Mouse (Mus musculus): ENCODE measurements around the gene Fam219a. TPM values are rescaled to one million over a fixed set of nuclear protein-coding genes. Genes with fewer than 3 reads are reported as not detected.

Fam219a gene
- total and polyA plus RNA-seq, 3 experiments, result 0.44 to 2.5 (median 2.5) TPM

- no peaks in the 10 kb centered on the region for H3K9me3 ChIP-seq (replicated peaks)
- H3K4me1 ChIP-seq (ENCODE audit: insufficient read depth, low read depth, low read length), result peaks cover 50% of the 10 kb centered on the region
- TF ChIP-seq CTCF (IDR thresholded peaks at IDR 0.05; ENCODE audit: low read depth, low read length), result no peak
- TF ChIP-seq TAL1 (conservative IDR thresholded peaks at IDR 0.05; ENCODE audit: low read depth, low read length), result no peak
- TF ChIP-seq POLR2AphosphoS5 (IDR thresholded peaks at IDR 0.05; ENCODE audit: insufficient replicate concordance, low read depth, low read length), result no peak
- TF ChIP-seq GATA1 (IDR thresholded peaks at IDR 0.05; ENCODE audit: borderline replicate concordance, low read length), result no peak
- TF ChIP-seq GATA2 (IDR thresholded peaks at IDR 0.05; ENCODE audit: borderline replicate concordance, low read depth, low read length), result no peak
- DNase-seq (ENCODE audit: low spot score), result no peak
- peak overlapping the region; percentile 69 for H3K4me3 ChIP-seq (ENCODE audit: low read depth, low read length)
- no peaks in the 10 kb centered on the region for H3K36me3 ChIP-seq (replicated peaks)
- peaks cover 26% of the 10 kb centered on the region for H3K27me3 ChIP-seq (ENCODE audit: insufficient read depth, low read length)
- ATAC-seq (ENCODE audit: extremely low read depth, insufficient number of reproducible peaks, low FRiP score, poor library complexity, severe bottlenecking), result no peak
Observed at GRCm38 (mm10) chr4:41507326-41507924, 61.9 kb downstream of the Fam219a start.

GRCm38 (mm10) chr4:41506906-41507305 lies 62.4 kb downstream of the Fam219a start:
- H3K27me3 ChIP-seq (ENCODE audit: insufficient read depth, low read length), result peaks cover 26% of the 10 kb centered on the region
- peak overlapping the region; percentile 69 for H3K4me3 ChIP-seq (ENCODE audit: low read depth, low read length)
- peak; percentile 35; the same call in 1 of the 2 replicates for ATAC-seq (ENCODE audit: extremely low read depth, insufficient number of reproducible peaks, low FRiP score, poor library complexity, severe bottlenecking)
- peaks cover 55% of the 10 kb centered on the region for H3K4me1 ChIP-seq (ENCODE audit: insufficient read depth, low read depth, low read length)
- no peaks in the 10 kb centered on the region for H3K36me3 ChIP-seq (replicated peaks)
- DNase-seq (ENCODE audit: low spot score), result peak; percentile 77
- TF ChIP-seq GATA1 (IDR thresholded peaks at IDR 0.05; ENCODE audit: borderline replicate concordance, low read length) (no peak), GATA2 (IDR thresholded peaks at IDR 0.05; ENCODE audit: borderline replicate concordance, low read depth, low read length) (no peak), POLR2AphosphoS5 (IDR thresholded peaks at IDR 0.05; ENCODE audit: insufficient replicate concordance, low read depth, low read length) (no peak), TAL1 (conservative IDR thresholded peaks at IDR 0.05; ENCODE audit: low read depth, low read length) (no peak), CTCF (IDR thresholded peaks at IDR 0.05; ENCODE audit: low read depth, low read length) (no peak)
- no peaks in the 10 kb centered on the region for H3K9me3 ChIP-seq (replicated peaks)

- H3K27me3 ChIP-seq (ENCODE audit: insufficient read depth, low read length), result peaks cover 20% of the 10 kb centered on the region
- ATAC-seq (ENCODE audit: extremely low read depth, insufficient number of reproducible peaks, low FRiP score, poor library complexity, severe bottlenecking) (no peak), DNase-seq (ENCODE audit: low spot score) (no peak)
- H3K36me3 ChIP-seq (replicated peaks), result no peaks in the 10 kb centered on the region
- H3K4me3 ChIP-seq (ENCODE audit: low read depth, low read length), result peak overlapping the region; percentile 69; the same call in 1 of the 2 replicates
- TF ChIP-seq TAL1 (conservative IDR thresholded peaks at IDR 0.05; ENCODE audit: low read depth, low read length) (no peak), POLR2AphosphoS5 (IDR thresholded peaks at IDR 0.05; ENCODE audit: insufficient replicate concordance, low read depth, low read length) (no peak), GATA2 (IDR thresholded peaks at IDR 0.05; ENCODE audit: borderline replicate concordance, low read depth, low read length) (no peak), CTCF (IDR thresholded peaks at IDR 0.05; ENCODE audit: low read depth, low read length) (peak; percentile 38; the same call in 1 of the 2 replicates), GATA1 (IDR thresholded peaks at IDR 0.05; ENCODE audit: borderline replicate concordance, low read length) (no peak)
- H3K9me3 ChIP-seq (replicated peaks), result no peaks in the 10 kb centered on the region
- peaks cover 58% of the 10 kb centered on the region for H3K4me1 ChIP-seq (ENCODE audit: insufficient read depth, low read depth, low read length)
Observed at GRCm38 (mm10) chr4:41506156-41506555, 63.2 kb downstream of the Fam219a start.

- Histone ChIP-seq H3K36me3 (replicated peaks) (peaks cover 10% of the 10 kb centered on the region), H3K9me3 (replicated peaks) (no peaks in the 10 kb centered on the region), H3K27me3 (ENCODE audit: insufficient read depth, low read length) (peaks cover 17% of the 10 kb centered on the region), H3K4me1 (ENCODE audit: insufficient read depth, low read depth, low read length) (peaks cover 58% of the 10 kb centered on the region), H3K4me3 (ENCODE audit: low read depth, low read length) (peak overlapping the region; percentile 55; the same call in 1 of the 2 replicates)
- TF ChIP-seq GATA1 (IDR thresholded peaks at IDR 0.05; ENCODE audit: borderline replicate concordance, low read length) (no peak), CTCF (IDR thresholded peaks at IDR 0.05; ENCODE audit: low read depth, low read length) (0 out of 2 replicates have a peak, but pooled peaks have one; percentile 21)
- peak; percentile 10; the same call in 1 of the 2 replicates for ATAC-seq (ENCODE audit: extremely low read depth, insufficient number of reproducible peaks, low FRiP score, poor library complexity, severe bottlenecking)
- peak; percentile 30 for DNase-seq (ENCODE audit: low spot score)
Observed at GRCm38 (mm10) chr4:41505131-41505551, 64.2 kb downstream of the Fam219a start.

- H3K27me3 ChIP-seq (ENCODE audit: insufficient read depth, low read length), result peaks cover 17% of the 10 kb centered on the region
- peaks cover 58% of the 10 kb centered on the region for H3K4me1 ChIP-seq (ENCODE audit: insufficient read depth, low read depth, low read length)
- H3K4me3 ChIP-seq (ENCODE audit: low read depth, low read length), result no peak overlapping the region; the same call in 1 of the 2 replicates
- DNase-seq (ENCODE audit: low spot score) (peak; percentile 56), ATAC-seq (ENCODE audit: extremely low read depth, insufficient number of reproducible peaks, low FRiP score, poor library complexity, severe bottlenecking) (no peak)
- peaks cover 18% of the 10 kb centered on the region for H3K36me3 ChIP-seq (replicated peaks)
- no peak for TF ChIP-seq CTCF (IDR thresholded peaks at IDR 0.05; ENCODE audit: low read depth, low read length)
- TF ChIP-seq GATA2 (IDR thresholded peaks at IDR 0.05; ENCODE audit: borderline replicate concordance, low read depth, low read length), result no peak
- TF ChIP-seq GATA1 (IDR thresholded peaks at IDR 0.05; ENCODE audit: borderline replicate concordance, low read length), result no peak
- TF ChIP-seq TAL1 (conservative IDR thresholded peaks at IDR 0.05; ENCODE audit: low read depth, low read length), result no peak
- TF ChIP-seq POLR2AphosphoS5 (IDR thresholded peaks at IDR 0.05; ENCODE audit: insufficient replicate concordance, low read depth, low read length), result no peak
- no peaks in the 10 kb centered on the region for H3K9me3 ChIP-seq (replicated peaks)
Observed at GRCm38 (mm10) chr4:41504325-41504724, 65.0 kb downstream of the Fam219a start.

- H3K4me3 ChIP-seq (ENCODE audit: low read depth, low read length), result peak within 1 kb of the TSS; percentile 72
- peaks cover 12% of the 10 kb centered on the region for H3K27me3 ChIP-seq (ENCODE audit: insufficient read depth, low read length)
- H3K9me3 ChIP-seq (replicated peaks), result peaks cover 13% of the 10 kb centered on the region
- ATAC-seq (ENCODE audit: extremely low read depth, insufficient number of reproducible peaks, low FRiP score, poor library complexity, severe bottlenecking) (peak; percentile 81), DNase-seq (ENCODE audit: low spot score) (peak; percentile 99)
- peaks cover 57% of the 10 kb centered on the region for H3K4me1 ChIP-seq (ENCODE audit: insufficient read depth, low read depth, low read length)
- peaks cover 31% of the 10 kb centered on the region for H3K36me3 ChIP-seq (replicated peaks)
- TF ChIP-seq CTCF (IDR thresholded peaks at IDR 0.05; ENCODE audit: low read depth, low read length), result no peak
- no peak for TF ChIP-seq GATA1 (IDR thresholded peaks at IDR 0.05; ENCODE audit: borderline replicate concordance, low read length)
- TF ChIP-seq POLR2AphosphoS5 (IDR thresholded peaks at IDR 0.05; ENCODE audit: insufficient replicate concordance, low read depth, low read length), result no peak
- no peak for TF ChIP-seq TAL1 (conservative IDR thresholded peaks at IDR 0.05; ENCODE audit: low read depth, low read length)
- no peak for TF ChIP-seq GATA2 (IDR thresholded peaks at IDR 0.05; ENCODE audit: borderline replicate concordance, low read depth, low read length)
Observed at GRCm38 (mm10) chr4:41502986-41503412, 66.3 kb downstream of the Fam219a start, which contains the start of gene AI464131. TSS of gene AI464131 (minus strand) at chr4:41503076.
